Mouse (Mus musculus): Measurements from ENCODE around the gene Ccr1. TPM values are rescaled to one million over a fixed set of nuclear protein-coding genes. Genes with fewer than 3 reads are reported as not detected.
A peak's percentile ranks its signal among the peaks of the same experiment; 100 is the strongest.
"Not testable (repeated sequence)": the region's sequence is repeated elsewhere in the genome, so short reads cannot be mapped to it uniquely, and the experiment has no call there.

Gene Ccr1
- total and polyA plus RNA-seq, 2 experiments: under 0.01 to 0.04 TPM

- H3K9ac ChIP-seq (ENCODE audit: low read depth, low read length): peak overlapping the region; percentile 86
- H3K4me1 ChIP-seq (ENCODE audit: control insufficient read depth, insufficient read depth, low read length): peaks cover 11% of the 10 kb centered on the region; the same call in 1 of the 2 replicates
- no peaks in the 10 kb centered on the region for H3K27me3 ChIP-seq (ENCODE audit: control insufficient read depth, insufficient read depth, low read length)
- no peaks in the 10 kb centered on the region for H3K36me3 ChIP-seq (ENCODE audit: control insufficient read depth, insufficient read depth, low read length)
- H3K79me2 ChIP-seq (ENCODE audit: control insufficient read depth, insufficient read depth, low read length): no peaks in the 10 kb centered on the region
- peak overlapping the region; percentile 74 for H3K4me3 ChIP-seq (ENCODE audit: insufficient read depth, low read depth, low read length)
- peak; percentile 47 for DNase-seq (ENCODE audit: extremely low read depth, low read depth, low spot score)
- under 1% methylated on average over 49 of the region's 49 CpGs for WGBS
- no peak for TF ChIP-seq CTCF (IDR thresholded peaks at IDR 0.05; ENCODE audit: low read depth, low read length)
- 0 out of 2 replicates have a peak, but pooled peaks have one; percentile 17 for TF ChIP-seq POLR2A (IDR thresholded peaks at IDR 0.05; ENCODE audit: extremely low read depth, insufficient read depth, low read length)
- H3K27ac ChIP-seq (replicated peaks; ENCODE audit: insufficient read depth, low read depth, low read length): peak overlapping the region; percentile 76
These were observed 43.9 kb downstream of the Ccr1 start for GRCm38 (mm10) chr9:123924589-123925066.

GRCm38 (mm10) chr9:123924035-123924434 lies 44.5 kb downstream of the Ccr1 start:
- H3K4me1 ChIP-seq (ENCODE audit: control insufficient read depth, insufficient read depth, low read length): peaks cover 11% of the 10 kb centered on the region; the same call in 1 of the 2 replicates
- peak; percentile 77 for TF ChIP-seq CTCF (IDR thresholded peaks at IDR 0.05; ENCODE audit: low read depth, low read length)
- not testable (repeated sequence) for H3K36me3 ChIP-seq (ENCODE audit: control insufficient read depth, insufficient read depth, low read length); H3K27me3 ChIP-seq (ENCODE audit: control insufficient read depth, insufficient read depth, low read length); H3K4me3 ChIP-seq (ENCODE audit: insufficient read depth, low read depth, low read length); H3K79me2 ChIP-seq (ENCODE audit: control insufficient read depth, insufficient read depth, low read length)
- peak overlapping the region; percentile 1; the same call in 1 of the 2 replicates for H3K27ac ChIP-seq (replicated peaks; ENCODE audit: insufficient read depth, low read depth, low read length)
- WGBS: under 1% methylated on average over 11 of the region's 11 CpGs
- peak; percentile 46 for DNase-seq (ENCODE audit: extremely low read depth, low read depth, low spot score)
- H3K9ac ChIP-seq (ENCODE audit: low read depth, low read length): peak overlapping the region; percentile 50

GRCm38 (mm10) chr9:123923146-123923991 lies 45.1 kb downstream of the Ccr1 start:
- no peak for DNase-seq (ENCODE audit: extremely low read depth, low read depth, low spot score)

More at GRCm38 (mm10) chr9:123923146-123923991, 45.1 kb downstream of the Ccr1 start:
- no peaks in the 10 kb centered on the region for H3K79me2 ChIP-seq (ENCODE audit: control insufficient read depth, insufficient read depth, low read length)
- 2% methylated on average over 47 of the region's 53 CpGs for WGBS
- peak overlapping the region; percentile 50 for H3K9ac ChIP-seq (ENCODE audit: low read depth, low read length)
- no peaks in the 10 kb centered on the region for H3K36me3 ChIP-seq (ENCODE audit: control insufficient read depth, insufficient read depth, low read length)
- peaks cover 9% of the 10 kb centered on the region; the same call in 1 of the 2 replicates for H3K4me1 ChIP-seq (ENCODE audit: control insufficient read depth, insufficient read depth, low read length)
- H3K4me3 ChIP-seq (ENCODE audit: insufficient read depth, low read depth, low read length): peak overlapping the region; percentile 55
- peak overlapping the region; percentile 9 for H3K27ac ChIP-seq (replicated peaks; ENCODE audit: insufficient read depth, low read depth, low read length)
- no peak for TF ChIP-seq POLR2A (IDR thresholded peaks at IDR 0.05; ENCODE audit: extremely low read depth, insufficient read depth, low read length)
- no peak for TF ChIP-seq CTCF (IDR thresholded peaks at IDR 0.05; ENCODE audit: low read depth, low read length)
- H3K27me3 ChIP-seq (ENCODE audit: control insufficient read depth, insufficient read depth, low read length): no peaks in the 10 kb centered on the region

Other genes starting within 250 kb of the Ccr1 start
- gene Cxcr6, start 162.2 kb downstream of the Ccr1 start, total RNA-seq (2014; rRNA removed): 1.0 and 1.3 TPM in 2 replicates
- 0.70 and 0.76 TPM in 2 replicates for gene Cxcr6, start 162.2 kb downstream of the Ccr1 start, polyA plus RNA-seq (2012; rRNA removed)
- 21.2 and 22.9 TPM in 2 replicates for gene Fyco1, start 116.8 kb downstream of the Ccr1 start, total RNA-seq (2014; rRNA removed)
- 5.9 and 6.6 TPM in 2 replicates for gene Fyco1, start 116.8 kb downstream of the Ccr1 start, polyA plus RNA-seq (2012; rRNA removed)
- 0.18 and 0.34 TPM in 2 replicates for gene Xcr1, start 106.7 kb downstream of the Ccr1 start, total RNA-seq (2014; rRNA removed)
- gene Xcr1, start 106.7 kb downstream of the Ccr1 start, polyA plus RNA-seq (2012; rRNA removed): 0.09 and 0.22 TPM in 2 replicates
- gene Ccr1l1, start 9.7 kb upstream of the Ccr1 start, total RNA-seq (2014; rRNA removed): not detected in 2 replicates
- gene Ccr1l1, start 9.7 kb upstream of the Ccr1 start, polyA plus RNA-seq (2012; rRNA removed): 0.12 TPM in 1 of 2 replicates, not detected in the other
- gene Ccr3, start 53.3 kb upstream of the Ccr1 start, total RNA-seq (2014; rRNA removed): 0.13 and 0.18 TPM in 2 replicates
- 0.04 and 0.17 TPM in 2 replicates for gene Ccr3, start 53.3 kb upstream of the Ccr1 start, polyA plus RNA-seq (2012; rRNA removed)
- 1.2 and 1.7 TPM in 2 replicates for gene Ccr2, start 133.3 kb upstream of the Ccr1 start, total RNA-seq (2014; rRNA removed)
- gene Ccr2, start 133.3 kb upstream of the Ccr1 start, polyA plus RNA-seq (2012; rRNA removed): 0.40 and 0.43 TPM in 2 replicates
- gene Ccr5, start 152.9 kb upstream of the Ccr1 start, total RNA-seq (2014; rRNA removed): 1.6 and 2.2 TPM in 2 replicates
- gene Ccr5, start 152.9 kb upstream of the Ccr1 start, polyA plus RNA-seq (2012; rRNA removed): 1.0 and 2.0 TPM in 2 replicates

All from liver, adult 2 months (tissue).